Mouse (Mus musculus): ENCODE measurements around the gene Spast. TPM values are rescaled to one million over a fixed set of nuclear protein-coding genes. Genes with fewer than 3 reads are reported as not detected.
A peak's percentile ranks its signal among the peaks of the same experiment; 100 is the strongest.

The Spast gene
- total and polyA plus RNA-seq, 2 experiments from 2014 or later: 10.5 to 29.9 TPM

DNA sequence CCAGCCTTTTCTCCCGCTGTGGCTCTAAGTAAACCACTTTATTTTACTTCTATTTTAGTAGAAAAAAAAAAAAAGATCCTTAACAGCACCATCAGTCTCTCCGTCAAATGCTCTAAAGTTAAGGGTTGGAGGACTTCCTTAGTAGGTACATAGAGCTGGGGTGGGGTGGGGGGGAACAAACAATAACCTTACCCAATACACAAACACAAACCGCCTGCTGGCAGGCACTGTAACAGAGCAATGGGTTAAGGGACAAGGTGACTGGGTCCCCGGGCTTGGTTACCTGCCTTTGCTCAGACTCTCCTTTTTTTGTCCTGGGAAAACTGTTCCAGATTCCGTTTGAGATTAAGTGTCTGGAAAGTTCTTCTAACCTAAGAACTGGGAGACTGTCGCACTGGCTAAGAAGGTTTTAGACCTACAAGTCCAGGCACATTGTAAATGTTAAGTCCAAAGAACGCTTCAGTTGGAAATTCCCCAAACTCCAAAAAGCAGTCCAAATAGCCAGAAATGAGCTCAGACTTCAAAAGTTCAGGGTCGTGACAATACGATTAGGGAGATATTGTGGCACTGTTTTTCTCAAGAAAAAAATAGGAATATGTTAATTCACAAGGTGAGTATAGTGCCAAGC, 7.6 kb upstream of the Spast start:
- no peak for ATAC-seq (ENCODE audit: insufficient read depth, low read depth)
- Histone ChIP-seq H3K27me3 (ENCODE audit: control insufficient read depth, insufficient read depth, low read length) (no peaks in the 10 kb centered on the region), H3K4me3 (ENCODE audit: low read depth, low read length) (no peak overlapping the region), H3K36me3 (replicated peaks; ENCODE audit: control insufficient read depth, insufficient read depth, low read length) (no peaks in the 10 kb centered on the region), H3K9ac (replicated peaks; ENCODE audit: low read depth, low read length) (no peak overlapping the region), H3K9me3 (replicated peaks; ENCODE audit: control insufficient read depth, low read length) (no peaks in the 10 kb centered on the region), H3K4me2 (ENCODE audit: low read depth, low read length) (no peak overlapping the region), H3K4me1 (ENCODE audit: control insufficient read depth, insufficient read depth) (no peaks in the 10 kb centered on the region), H3K27ac (ENCODE audit: low read depth) (no peak overlapping the region)
- no peak for TF ChIP-seq EP300 (IDR thresholded peaks at IDR 0.05; ENCODE audit: low read depth)
- no peak for TF ChIP-seq CTCF (IDR thresholded peaks at IDR 0.05; ENCODE audit: low read depth)
- 76% methylated on average over 9 of the region's 9 CpGs for WGBS
- no peak for DNase-seq (ENCODE audit: low spot score)

DNA sequence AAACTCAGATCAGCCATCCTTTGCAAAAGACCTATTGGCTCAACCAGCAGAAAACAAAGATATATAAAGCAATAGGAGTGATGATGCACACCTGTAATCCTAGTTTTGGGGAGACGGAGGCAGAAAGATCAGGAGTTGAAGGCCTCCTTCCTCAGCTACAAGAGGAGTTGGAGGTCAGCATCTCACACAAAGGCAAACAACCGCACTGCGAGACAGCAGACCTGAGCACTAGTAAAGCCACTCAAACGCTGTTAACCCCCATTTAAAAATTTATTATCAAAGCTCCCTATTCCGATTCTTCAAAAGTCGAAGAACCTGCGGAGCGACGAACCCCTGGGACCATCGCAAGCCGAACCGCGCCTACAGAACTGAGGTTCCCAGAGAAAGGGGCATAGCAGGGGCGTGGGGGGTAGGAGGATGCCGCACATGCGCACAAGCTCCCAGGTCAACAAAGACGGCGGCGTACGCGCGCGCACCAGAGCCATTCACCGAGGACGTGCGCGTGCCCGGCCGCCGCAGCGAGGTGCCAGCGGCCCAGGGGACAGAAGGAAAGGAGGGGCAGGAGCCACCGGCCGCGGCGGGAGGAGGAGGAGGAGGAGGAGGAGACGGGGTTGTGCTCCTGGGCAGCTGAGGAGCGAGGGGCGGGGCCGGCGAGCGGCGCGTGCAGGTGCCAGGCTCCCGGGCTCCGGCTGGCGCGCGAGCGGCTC, 409 bp upstream of the Spast start:
- H3K36me3 ChIP-seq (replicated peaks; ENCODE audit: control insufficient read depth, insufficient read depth, low read length): no peaks in the 10 kb centered on the region
- peaks cover 21% of the 10 kb centered on the region for H3K4me1 ChIP-seq (ENCODE audit: control insufficient read depth, insufficient read depth)
- under 1% methylated on average over 33 of the region's 50 CpGs for WGBS
- no peaks in the 10 kb centered on the region for H3K27me3 ChIP-seq (ENCODE audit: control insufficient read depth, insufficient read depth, low read length)
- ATAC-seq (ENCODE audit: insufficient read depth, low read depth) (peak; percentile 96), DNase-seq (ENCODE audit: low spot score) (peak; percentile 97)
- peak overlapping the region; percentile 93 for H3K9ac ChIP-seq (replicated peaks; ENCODE audit: low read depth, low read length)
- H3K4me2 ChIP-seq (ENCODE audit: low read depth, low read length): peak overlapping the region; percentile 92
- H3K27ac ChIP-seq (ENCODE audit: low read depth): peak overlapping the region; percentile 98
- TF ChIP-seq CTCF (IDR thresholded peaks at IDR 0.05; ENCODE audit: low read depth) (no peak), EP300 (IDR thresholded peaks at IDR 0.05; ENCODE audit: low read depth) (no peak)
- no peaks in the 10 kb centered on the region for H3K9me3 ChIP-seq (replicated peaks; ENCODE audit: control insufficient read depth, low read length)
- H3K4me3 ChIP-seq (ENCODE audit: low read depth, low read length): peak overlapping the region; percentile 94

DNA sequence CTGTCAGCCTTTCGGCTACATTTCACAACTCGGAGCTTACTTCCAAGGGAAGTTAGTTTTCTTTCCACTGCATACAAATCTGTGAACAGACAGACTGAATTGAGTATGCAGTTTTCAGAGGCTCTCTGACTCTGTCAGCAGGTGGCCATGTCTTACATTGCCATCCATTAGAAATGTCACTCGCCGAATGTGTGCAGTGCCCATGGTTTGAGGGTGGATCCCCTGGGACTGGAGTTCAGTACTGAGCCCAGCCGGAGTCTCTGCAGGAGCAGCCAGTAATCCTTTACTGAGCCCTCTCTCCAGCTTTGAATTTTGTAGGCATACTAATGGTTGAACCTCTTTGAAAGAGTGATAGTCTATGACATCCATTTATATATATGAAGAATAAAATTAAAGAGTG, 2.4 kb downstream of the Spast start:
- DNase-seq (ENCODE audit: low spot score): no peak
- H3K4me2 ChIP-seq (ENCODE audit: low read depth, low read length): peak overlapping the region; percentile 92
- H3K9me3 ChIP-seq (replicated peaks; ENCODE audit: control insufficient read depth, low read length): no peaks in the 10 kb centered on the region
- 60% methylated on average over 5 of the region's 5 CpGs for WGBS
- no peak overlapping the region for H3K27ac ChIP-seq (ENCODE audit: low read depth)
- no peak overlapping the region for H3K9ac ChIP-seq (replicated peaks; ENCODE audit: low read depth, low read length)
- no peak for ATAC-seq (ENCODE audit: insufficient read depth, low read depth)
- H3K36me3 ChIP-seq (replicated peaks; ENCODE audit: control insufficient read depth, insufficient read depth, low read length): no peaks in the 10 kb centered on the region
- no peaks in the 10 kb centered on the region for H3K27me3 ChIP-seq (ENCODE audit: control insufficient read depth, insufficient read depth, low read length)
- TF ChIP-seq EP300 (IDR thresholded peaks at IDR 0.05; ENCODE audit: low read depth): no peak
- peaks cover 21% of the 10 kb centered on the region for H3K4me1 ChIP-seq (ENCODE audit: control insufficient read depth, insufficient read depth)
- H3K4me3 ChIP-seq (ENCODE audit: low read depth, low read length): no peak overlapping the region

DNA sequence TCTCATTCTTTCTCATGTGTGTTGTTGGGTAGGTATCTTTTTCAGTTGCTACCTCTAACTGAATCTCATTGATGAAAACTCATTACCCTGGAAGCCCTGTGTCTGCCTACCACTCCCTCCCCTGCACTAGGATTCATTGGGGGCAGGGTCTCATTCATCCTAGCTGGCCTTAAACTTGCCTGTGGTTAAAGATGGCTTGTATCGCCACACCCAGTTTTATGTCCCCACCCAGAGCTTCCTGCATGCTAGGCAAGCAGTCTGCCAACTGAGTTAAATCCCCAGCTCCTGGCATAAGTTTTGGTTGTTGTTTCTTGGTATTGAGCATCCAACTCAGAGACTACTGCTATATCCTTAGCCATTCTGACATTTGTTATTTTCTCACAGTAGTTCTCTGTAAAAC, 24.8 kb downstream of the Spast start:
- WGBS: 89% methylated on average over 1 of the region's 1 CpGs
- no peak for ATAC-seq (ENCODE audit: insufficient read depth, low read depth)

DNA sequence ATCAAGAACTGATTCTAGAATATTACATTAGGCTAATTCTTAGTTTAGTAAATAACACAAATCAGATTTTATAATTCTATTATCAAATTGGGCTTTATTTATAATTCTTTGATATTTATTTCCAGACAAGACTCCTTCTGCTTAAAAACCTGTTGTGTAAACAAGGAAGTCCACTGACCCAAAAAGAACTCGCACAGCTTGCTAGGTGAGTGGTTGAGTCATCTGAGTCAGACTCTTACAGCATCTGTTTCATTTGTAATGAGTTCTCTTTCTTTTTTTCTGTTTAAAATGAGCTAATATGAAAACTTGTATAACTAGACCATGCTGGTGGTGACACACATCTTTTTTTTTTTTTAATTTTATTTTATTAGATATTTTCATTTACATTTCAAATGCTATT, 38.1 kb downstream of the Spast start:
- Histone ChIP-seq H3K27me3 (ENCODE audit: control insufficient read depth, insufficient read depth, low read length) (no peaks in the 10 kb centered on the region), H3K4me2 (ENCODE audit: low read depth, low read length) (no peak overlapping the region), H3K9me3 (replicated peaks; ENCODE audit: control insufficient read depth, low read length) (no peaks in the 10 kb centered on the region), H3K4me3 (ENCODE audit: low read depth, low read length) (no peak overlapping the region), H3K36me3 (replicated peaks; ENCODE audit: control insufficient read depth, insufficient read depth, low read length) (peaks cover 73% of the 10 kb centered on the region), H3K27ac (ENCODE audit: low read depth) (no peak overlapping the region), H3K9ac (replicated peaks; ENCODE audit: low read depth, low read length) (no peak overlapping the region), H3K4me1 (ENCODE audit: control insufficient read depth, insufficient read depth) (no peaks in the 10 kb centered on the region)
- TF ChIP-seq CTCF (IDR thresholded peaks at IDR 0.05; ENCODE audit: low read depth): no peak
- no peak for TF ChIP-seq EP300 (IDR thresholded peaks at IDR 0.05; ENCODE audit: low read depth)
- 87% methylated on average over 1 of the region's 1 CpGs for WGBS
- ATAC-seq (ENCODE audit: insufficient read depth, low read depth) (no peak), DNase-seq (ENCODE audit: low spot score) (no peak)

More for the DNA sequence above, 24.8 kb downstream of the Spast start:
- Histone ChIP-seq H3K27ac (ENCODE audit: low read depth) (no peak overlapping the region), H3K27me3 (ENCODE audit: control insufficient read depth, insufficient read depth, low read length) (no peaks in the 10 kb centered on the region), H3K4me1 (ENCODE audit: control insufficient read depth, insufficient read depth) (no peaks in the 10 kb centered on the region), H3K9ac (replicated peaks; ENCODE audit: low read depth, low read length) (no peak overlapping the region), H3K36me3 (replicated peaks; ENCODE audit: control insufficient read depth, insufficient read depth, low read length) (peaks cover 30% of the 10 kb centered on the region), H3K9me3 (replicated peaks; ENCODE audit: control insufficient read depth, low read length) (no peaks in the 10 kb centered on the region), H3K4me2 (ENCODE audit: low read depth, low read length) (no peak overlapping the region), H3K4me3 (ENCODE audit: low read depth, low read length) (no peak overlapping the region)
- no peak for TF ChIP-seq EP300 (IDR thresholded peaks at IDR 0.05; ENCODE audit: low read depth)
- TF ChIP-seq CTCF (IDR thresholded peaks at IDR 0.05; ENCODE audit: low read depth): no peak
- no peak for DNase-seq (ENCODE audit: low spot score)
